Mouse (Mus musculus) MEL (cell line): ENCODE results near the gene Fbxo48. TPM values are rescaled to one million over a fixed set of nuclear protein-coding genes. Genes with fewer than 3 reads are reported as not detected.

ENCODE experiments used
- DNase-seq: peaks from one replicate; pipeline ENCODE4 v3.0.0; 2011; ENCODE audit warnings: low read depth, low spot score
- H3K27ac ChIP-seq: 2 replicates; pipeline ENCODE4 v1.5.1; 2012; ENCODE audit warnings: low read depth, mild to moderate bottlenecking, control low read depth, low read length, moderate library complexity; ENCODE audit not compliant: control insufficient read depth
- H3K27me3 ChIP-seq, 2 experiments: fragments of 150-350 bp in 1 of 2; sonication (generic) in 1 of 2; 2 replicates each; pipeline ENCODE4 v1.6.1; 2012; ENCODE audit warnings: low read length in 2 of 2, mild to moderate bottlenecking in 2 of 2, improper control_type of control experiment in 1 of 2, moderate library complexity in 1 of 2; ENCODE audit not compliant: insufficient read depth in 2 of 2, control insufficient read depth in 1 of 2
- H3K36me3 ChIP-seq, 2 experiments: 2 replicates each; pipeline ENCODE4 v1.6.1; 2012 to 2014; ENCODE audit warnings: low read length in 2 of 2, improper control_type of control experiment in 1 of 2, inconsistent platforms in 1 of 2, mild to moderate bottlenecking in 1 of 2; ENCODE audit not compliant: insufficient read depth in 2 of 2, control insufficient read depth in 1 of 2
- H3K4me1 ChIP-seq, 2 experiments: fragments of 150-350 bp in 1 of 2; sonication (generic) in 1 of 2; 2 replicates each; pipeline ENCODE4 v1.6.1; 2012; ENCODE audit warnings: low read length in 2 of 2, improper control_type of control experiment in 1 of 2, mild to moderate bottlenecking in 1 of 2; ENCODE audit not compliant: insufficient read depth in 2 of 2, control insufficient read depth in 1 of 2
- H3K4me3 ChIP-seq, 2 experiments: fragments of 150-350 bp in 1 of 2; sonication (generic) in 1 of 2; 2 replicates each; pipeline ENCODE4 v1.5.1; 2012; ENCODE audit warnings: low read depth in 2 of 2, low read length in 2 of 2, mild to moderate bottlenecking in 2 of 2, moderate library complexity in 2 of 2, control low read depth in 1 of 2, improper control_type of control experiment in 1 of 2; ENCODE audit not compliant: control insufficient read depth in 1 of 2, insufficient read depth in 1 of 2
- H3K79me2 ChIP-seq: 2 replicates; pipeline ENCODE4 v1.6.1; 2012; ENCODE audit warnings: mild to moderate bottlenecking, low read length, moderate library complexity; ENCODE audit not compliant: control insufficient read depth, poor library complexity, insufficient read depth
- H3K9ac ChIP-seq: 2 replicates; pipeline ENCODE4 v1.6.1; 2012; ENCODE audit warnings: low read depth, mild to moderate bottlenecking, control low read depth, low read length, moderate library complexity; ENCODE audit not compliant: control insufficient read depth, poor library complexity, severe bottlenecking
- H3K9me3 ChIP-seq: fragments of 150-350 bp; sonication (generic); replicated peaks from 2 replicates; pipeline ENCODE4 v1.6.1; 2012; ENCODE audit warnings: mild to moderate bottlenecking, low read length, improper control_type of control experiment, moderate library complexity; ENCODE audit not compliant: insufficient read depth
- BHLHE40 ChIP-seq: IDR thresholded peaks from 2 replicates; pipeline ENCODE4 v1.6.1; 2012; ENCODE audit warnings: low read depth, mild to moderate bottlenecking, inconsistent platforms, low read length, improper control_type of control experiment, borderline replicate concordance
- CHD2 ChIP-seq: IDR thresholded peaks from 2 replicates; pipeline ENCODE4 v1.6.1; 2011; ENCODE audit warnings: low read length, improper control_type of control experiment
- CTCF ChIP-seq, 3 experiments: IDR thresholded peaks in 2 of 3; conservative IDR thresholded peaks in 1 of 3; 2 replicates each; pipeline ENCODE4 v1.5.1; 2011 to 2012; ENCODE audit warnings: low read length in 3 of 3, low read depth in 2 of 3, mild to moderate bottlenecking in 2 of 3, improper control_type of control experiment in 1 of 3, inconsistent platforms in 1 of 3, mixed read lengths in 1 of 3, moderate library complexity in 1 of 3; ENCODE audit not compliant: control insufficient read depth in 1 of 3, insufficient read depth in 1 of 3, poor library complexity in 1 of 3, severe bottlenecking in 1 of 3
- E2F4 ChIP-seq: IDR thresholded peaks from 2 replicates; pipeline ENCODE4 v1.6.1; 2011; ENCODE audit warnings: low read depth, low read length, improper control_type of control experiment, borderline replicate concordance
- KAT2A ChIP-seq: conservative IDR thresholded peaks from 2 replicates; pipeline ENCODE4 v1.6.1; 2012; ENCODE audit warnings: low read depth, low read length, improper control_type of control experiment, inconsistent platforms
- MAFK ChIP-seq: IDR thresholded peaks from 2 replicates; pipeline ENCODE4 v1.6.1; 2011; ENCODE audit warnings: low read depth, mild to moderate bottlenecking, low read length, improper control_type of control experiment, borderline replicate concordance
- MAZ ChIP-seq: IDR thresholded peaks from 2 replicates; pipeline ENCODE4 v1.6.1; 2012; ENCODE audit warnings: low read depth, mild to moderate bottlenecking, inconsistent platforms, low read length, improper control_type of control experiment
- MXI1 ChIP-seq: IDR thresholded peaks from 2 replicates; pipeline ENCODE4 v1.6.1; 2011; ENCODE audit warnings: mild to moderate bottlenecking, low read depth, low read length, improper control_type of control experiment
- MYC ChIP-seq: IDR thresholded peaks from 2 replicates; pipeline ENCODE4 v1.6.1; 2011; ENCODE audit warnings: low read depth, mild to moderate bottlenecking, low read length, improper control_type of control experiment, moderate library complexity
- NELFE ChIP-seq: IDR thresholded peaks from 2 replicates; pipeline ENCODE4 v1.6.1; 2011; ENCODE audit warnings: low read depth, low read length, improper control_type of control experiment
- NRF1 ChIP-seq: IDR thresholded peaks from 2 replicates; pipeline ENCODE4 v1.6.1; 2014; ENCODE audit warnings: low read depth, mild to moderate bottlenecking, inconsistent platforms, low read length, improper control_type of control experiment, moderate library complexity; ENCODE audit not compliant: poor library complexity, insufficient read depth, severe bottlenecking
- POLR2A ChIP-seq, 2 experiments: IDR thresholded peaks; 2 replicates each; pipeline ENCODE4 v1.6.1; 2011 to 2012; ENCODE audit warnings: low read length in 2 of 2, mild to moderate bottlenecking in 2 of 2, control low read depth in 1 of 2, improper control_type of control experiment in 1 of 2, low read depth in 1 of 2, moderate library complexity in 1 of 2; ENCODE audit not compliant: control insufficient read depth in 1 of 2, insufficient read depth in 1 of 2, poor library complexity in 1 of 2
- POLR2AphosphoS2 ChIP-seq: IDR thresholded peaks from 2 replicates; pipeline ENCODE4 v1.6.1; 2011; ENCODE audit warnings: low read length, improper control_type of control experiment
- SIN3A ChIP-seq: IDR thresholded peaks from 2 replicates; pipeline ENCODE4 v1.6.1; 2012; ENCODE audit warnings: low read length, improper control_type of control experiment, inconsistent platforms
- TAL1 ChIP-seq: IDR thresholded peaks from 2 replicates; pipeline ENCODE4 v1.6.1; 2012; ENCODE audit warnings: mild to moderate bottlenecking, inconsistent platforms, low read length, moderate library complexity, mixed read lengths
- TBP ChIP-seq: IDR thresholded peaks from 2 replicates; pipeline ENCODE4 v1.8.0; 2011; ENCODE audit warnings: low read depth, low read length, improper control_type of control experiment
- USF1 ChIP-seq: IDR thresholded peaks from 2 replicates; pipeline ENCODE4 v1.6.1; 2014; ENCODE audit warnings: low read depth, mild to moderate bottlenecking, inconsistent platforms, low read length, improper control_type of control experiment, moderate library complexity
- USF2 ChIP-seq, 2 experiments: IDR thresholded peaks; 2 replicates each; pipeline ENCODE4 v1.6.1; 2011 to 2012; ENCODE audit warnings: improper control_type of control experiment in 2 of 2, low read length in 2 of 2, borderline replicate concordance in 1 of 2, inconsistent platforms in 1 of 2, low read depth in 1 of 2, mild to moderate bottlenecking in 1 of 2; ENCODE audit not compliant: insufficient read depth in 1 of 2
- ZC3H11A ChIP-seq: IDR thresholded peaks from 2 replicates; pipeline ENCODE4 v1.6.1; 2012; ENCODE audit warnings: low read depth, mild to moderate bottlenecking, inconsistent platforms, low read length, improper control_type of control experiment
- ZKSCAN1 ChIP-seq: IDR thresholded peaks from 2 replicates; pipeline ENCODE4 v1.6.1; 2012; ENCODE audit warnings: low read depth, mild to moderate bottlenecking, inconsistent platforms, low read length, improper control_type of control experiment, moderate library complexity
- ZMIZ1 ChIP-seq: IDR thresholded peaks from 2 replicates; pipeline ENCODE4 v1.6.1; 2012; ENCODE audit warnings: low read depth, mild to moderate bottlenecking, inconsistent platforms, low read length, improper control_type of control experiment, moderate library complexity
- ZNF384 ChIP-seq: IDR thresholded peaks from 2 replicates; pipeline ENCODE4 v1.6.1; 2012; ENCODE audit warnings: low read depth, mild to moderate bottlenecking, inconsistent platforms, low read length, improper control_type of control experiment
- polyA plus RNA-seq, 2 experiments: library from polyadenylated mRNA; stranded (reverse) in 1 of 2; unstranded in 1 of 2; fragments of >175 nt in 1 of 2; fragments of >200 nt in 1 of 2; gene quantifications; 2 replicates each; pipeline versions ENCODE4 v1.2.1 to v1.2.4; 2012; ENCODE audit warnings: low replicate concordance in 2 of 2, low read depth in 1 of 2; ENCODE audit not compliant: insufficient read length in 2 of 2, insufficient read depth in 1 of 2, missing spikeins in 1 of 2
- total RNA-seq: library from RNA; depleted of rRNA; stranded (reverse); fragments of 300-350 nt; gene quantifications from 2 replicates; pipeline ENCODE4 v1.2.3, GENCODE M21; 2012

Fbxo48 gene
- total and polyA plus RNA-seq, 3 experiments, result 3.4 to 5.2 TPM; not detected in 1

DNA sequence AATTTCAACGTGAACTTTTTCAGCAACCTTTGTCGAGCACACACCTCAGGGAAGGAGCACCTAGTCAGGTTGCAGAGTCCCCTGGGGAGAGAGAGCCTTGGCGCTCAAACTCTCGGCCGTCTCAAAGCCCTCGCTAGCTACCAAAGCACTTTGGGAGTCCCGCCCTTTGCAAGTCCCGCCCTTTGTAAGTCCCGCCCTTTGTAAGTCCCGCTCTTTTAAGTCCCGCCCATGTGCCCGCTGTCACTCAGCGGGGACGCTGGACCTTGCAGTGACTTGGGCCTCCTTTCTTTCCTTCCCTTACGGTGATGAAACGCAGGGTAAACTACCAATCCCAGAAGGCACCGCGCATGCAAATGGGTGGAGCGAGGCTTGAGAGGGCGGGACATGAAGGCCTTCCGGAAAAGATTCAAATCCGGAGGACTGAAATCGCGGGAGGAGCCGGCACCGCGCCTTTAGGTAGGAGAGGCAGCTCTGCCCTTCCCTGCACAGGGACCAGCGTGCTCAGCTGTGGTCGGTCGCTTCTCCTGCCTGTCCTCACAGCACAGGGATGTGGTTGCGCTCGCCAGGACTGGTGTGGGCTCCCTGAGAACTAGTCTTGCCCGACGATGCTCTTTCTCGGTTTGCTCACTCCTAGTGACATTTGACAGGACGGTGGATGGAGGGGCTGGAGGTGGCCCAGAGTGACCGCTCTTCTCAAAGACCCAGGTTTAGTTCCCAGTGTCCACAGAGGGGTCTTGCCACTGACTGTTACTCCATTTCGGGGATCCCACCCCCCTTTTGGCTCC is at the start of gene Fbxo48 (continued):
- TF ChIP-seq USF1, result peak; percentile 42; the same call in 1 of the 2 replicates
- peak; percentile 87 for TF ChIP-seq SIN3A
- TF ChIP-seq ZC3H11A, result no peak
- no peak for TF ChIP-seq CHD2
- TF ChIP-seq TAL1, result no peak

DNA sequence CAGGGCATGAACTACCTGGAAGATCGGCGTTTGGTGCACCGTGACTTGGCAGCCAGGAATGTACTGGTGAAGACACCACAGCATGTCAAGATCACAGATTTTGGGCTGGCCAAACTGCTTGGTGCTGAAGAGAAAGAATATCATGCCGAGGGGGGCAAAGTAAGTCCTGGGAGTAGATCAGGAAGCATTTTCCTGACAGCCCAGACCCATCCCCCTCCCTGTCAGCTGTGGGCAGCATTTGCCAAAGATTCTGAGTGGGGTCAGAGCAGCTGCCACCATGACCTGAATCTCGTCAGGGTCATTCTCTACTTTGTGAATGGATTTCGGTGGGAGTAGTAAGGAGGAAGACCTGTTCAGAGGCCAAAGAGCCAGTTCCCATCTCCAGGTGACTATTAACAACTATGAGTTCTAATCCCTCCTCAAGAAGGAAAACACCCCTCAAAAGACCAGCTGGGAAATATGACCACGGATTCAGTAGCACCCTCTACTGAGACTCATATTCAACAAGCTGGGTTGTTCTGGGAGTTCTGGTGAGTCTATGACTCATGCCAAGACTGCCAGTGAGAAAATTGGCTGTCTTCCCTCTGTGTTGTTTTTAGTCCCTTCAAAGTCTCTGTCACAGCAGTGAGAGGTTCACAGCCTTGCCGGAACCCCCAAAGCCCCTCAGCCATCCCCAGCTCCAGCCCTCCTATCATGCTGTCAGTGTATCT is 46.7 kb upstream of the Fbxo48 start:
- Histone ChIP-seq H3K36me3 (no peaks in the 10 kb centered on the region), H3K9ac (no peak overlapping the region), H3K4me3 (no peak overlapping the region), H3K27me3 (peaks cover 4 to 7% of the 10 kb centered on the region in 2 experiments; a peak in 3 of 4 replicates), H3K4me1 (no peaks in the 10 kb centered on the region), H3K79me2 (no peaks in the 10 kb centered on the region), H3K27ac (no peak overlapping the region), H3K9me3 (no peaks in the 10 kb centered on the region)
- no peak for TF ChIP-seq NELFE
- TF ChIP-seq NRF1, result no peak
- TF ChIP-seq MAFK, result no peak
- TF ChIP-seq MYC, result no peak
- TF ChIP-seq TBP, result no peak
- no peak for TF ChIP-seq ZNF384
- no peak for TF ChIP-seq POLR2AphosphoS2
- no peak for TF ChIP-seq ZKSCAN1
- TF ChIP-seq KAT2A, result no peak
- TF ChIP-seq ZMIZ1, result no peak
- no peak for TF ChIP-seq BHLHE40
- no peak for TF ChIP-seq TAL1
- no peak for TF ChIP-seq POLR2A (IDR thresholded peaks at IDR 0.05; ENCODE audit: control insufficient read depth in 1 of 2, insufficient read depth in 1 of 2, low read depth in 1 of 2, low read length in 2 of 2, poor library complexity in 1 of 2)
- no peak for TF ChIP-seq CHD2
- no peak for TF ChIP-seq USF2 (IDR thresholded peaks at IDR 0.05; ENCODE audit: borderline replicate concordance in 1 of 2, insufficient read depth in 1 of 2, low read depth in 1 of 2, low read length in 2 of 2)
- TF ChIP-seq E2F4, result no peak
- TF ChIP-seq ZC3H11A, result no peak
- no peak for TF ChIP-seq MXI1
- TF ChIP-seq MAZ, result no peak
- TF ChIP-seq CTCF (IDR thresholded peaks at IDR 0.05 in 2 of 3, conservative IDR thresholded peaks at IDR 0.05 in 1 of 3; ENCODE audit: control insufficient read depth in 1 of 3, insufficient read depth in 1 of 3, low read depth in 2 of 3, low read length in 3 of 3, poor library complexity in 1 of 3, severe bottlenecking in 1 of 3), result no peak
- no peak for DNase-seq
